Mouse (Mus musculus) lung, embryonic 14.5 days (tissue): Measurements from ENCODE around the gene Cyp2r1. TPM values are rescaled to one million over a fixed set of nuclear protein-coding genes. Genes with fewer than 3 reads are reported as not detected.
"Not testable (repeated sequence)": the region's sequence is repeated elsewhere in the genome, so short reads cannot be mapped to it uniquely, and the experiment has no call there.

Experiments used
- ATAC-seq: fragments of 200-750 bp; cut with Nextera tagmentation; 2 replicates; pipeline ENCODE4 v1.8.0; 2017; ENCODE audit warnings: mild to moderate bottlenecking, moderate TSS enrichment, moderate library complexity; ENCODE audit not compliant: insufficient read depth
- DNase-seq: peaks from one replicate; pipeline ENCODE4 v3.0.0-alpha.2; 2015
- H3K27ac ChIP-seq: fragments of 300-500 bp; sonication (generic); 2 replicates; pipeline ENCODE4 v1.5.1; 2014; ENCODE audit warnings: low read depth, mild to moderate bottlenecking, moderate library complexity
- H3K27me3 ChIP-seq: fragments of 300-500 bp; sonication (generic); 2 replicates; pipeline ENCODE4 v1.6.1; 2014; ENCODE audit warnings: low read length, control low read depth; ENCODE audit not compliant: insufficient read depth
- H3K36me3 ChIP-seq: fragments of 300-500 bp; sonication (generic); 2 replicates; pipeline ENCODE4 v1.6.1; 2014; ENCODE audit warnings: control low read depth; ENCODE audit not compliant: insufficient read depth
- H3K4me1 ChIP-seq: fragments of 300-500 bp; sonication (generic); 2 replicates; pipeline ENCODE4 v1.6.1; 2014; ENCODE audit warnings: antibody characterized with exemption, control low read depth; ENCODE audit not compliant: insufficient read depth
- H3K4me2 ChIP-seq: fragments of 300-500 bp; sonication (generic); 2 replicates; pipeline ENCODE4 v1.6.1; 2014; ENCODE audit warnings: mild to moderate bottlenecking
- H3K4me3 ChIP-seq: fragments of 300-500 bp; sonication (generic); 2 replicates; pipeline ENCODE4 v1.5.1; 2014; ENCODE audit warnings: low read depth, low read length
- H3K9ac ChIP-seq: fragments of 300-500 bp; sonication (generic); 2 replicates; pipeline ENCODE4 v1.6.1; 2014
- H3K9me3 ChIP-seq: fragments of 300-500 bp; sonication (generic); 2 replicates; pipeline ENCODE4 v1.6.1; 2016; ENCODE audit warnings: low read depth, low read length, control low read depth
- CTCF ChIP-seq: IDR thresholded peaks from 2 replicates; pipeline ENCODE4 v1.5.1; 2016; ENCODE audit warnings: antibody characterized with exemption, low read depth
- WGBS: fragments of 180-500 bp; shearing (Covaris S2); extraction: QIAGEN DNeasy Blood & Tissue Kit; methylation state at CpG from one replicate; pipeline ENCODE4 v1.1.7; 2014; 5-methylcytosine and 5-hydroxymethylcytosine counted together
- polyA plus RNA-seq: library from polyadenylated mRNA; unstranded; fragments of >200 nt; fragmentation: Nextera tagmentation; extraction: Ambion mirVana; gene quantifications from 2 replicates; pipeline ENCODE4 v1.2.1, GENCODE M21; 2014

The Cyp2r1 gene
- polyA plus RNA-seq = 2.4 and 2.7 TPM in 2 replicates

- Histone ChIP-seq H3K9me3 (no peaks in the 10 kb centered on the region), H3K27me3 (no peaks in the 10 kb centered on the region), H3K27ac (peak within 1 kb of the TSS; percentile 83), H3K4me1 (no peaks in the 10 kb centered on the region), H3K4me3 (peak within 1 kb of the TSS; percentile 53), H3K9ac (peak within 1 kb of the TSS; percentile 66), H3K36me3 (no peaks in the 10 kb centered on the region), H3K4me2 (peak within 1 kb of the TSS; percentile 84)
- 1% methylated on average over 56 of the region's 56 CpGs for WGBS
- peak; percentile 50 for TF ChIP-seq CTCF
- DNase-seq (peak; percentile 95), ATAC-seq (peak; percentile 100)
These were observed at the start of gene Cyp2r1 for GRCm38 (mm10) chr7:114562531-114563241. Cyp2r1 (minus strand) TSS chr7:114562972.

GRCm38 (mm10) chr7:114594391-114594790, 31.6 kb upstream of the Cyp2r1 start:
- not testable (repeated sequence) for H3K36me3 ChIP-seq, ATAC-seq, H3K4me2 ChIP-seq, H3K9ac ChIP-seq, H3K4me1 ChIP-seq, DNase-seq, H3K27ac ChIP-seq, H3K27me3 ChIP-seq, H3K4me3 ChIP-seq, H3K9me3 ChIP-seq
- WGBS = 91% methylated on average over 8 of the region's 8 CpGs

- Histone ChIP-seq H3K4me1 (no peaks in the 10 kb centered on the region), H3K27ac (no peak overlapping the region), H3K9ac (no peak overlapping the region), H3K4me3 (no peak overlapping the region), H3K36me3 (no peaks in the 10 kb centered on the region), H3K9me3 (no peaks in the 10 kb centered on the region), H3K27me3 (no peaks in the 10 kb centered on the region), H3K4me2 (no peak overlapping the region)
- TF ChIP-seq CTCF = no peak
- no peak for DNase-seq
- no peak for ATAC-seq
- 41% methylated on average over 2 of the region's 2 CpGs for WGBS
These were observed 19.7 kb upstream of the Cyp2r1 start for GRCm38 (mm10) chr7:114582441-114582840.

GRCm38 (mm10) chr7:114581200-114581599, 18.4 kb upstream of the Cyp2r1 start:
- TF ChIP-seq CTCF = no peak
- H3K27me3 ChIP-seq = no peaks in the 10 kb centered on the region
- no peak overlapping the region for H3K9ac ChIP-seq
- H3K4me1 ChIP-seq = no peaks in the 10 kb centered on the region
- no peaks in the 10 kb centered on the region for H3K36me3 ChIP-seq
- no peak overlapping the region for H3K4me2 ChIP-seq
- DNase-seq (no peak), ATAC-seq (no peak)
- no peaks in the 10 kb centered on the region for H3K9me3 ChIP-seq
- 80% methylated on average over 5 of the region's 5 CpGs for WGBS
- no peak overlapping the region for H3K27ac ChIP-seq
- no peak overlapping the region for H3K4me3 ChIP-seq

- no peaks in the 10 kb centered on the region for H3K27me3 ChIP-seq
- H3K4me1 ChIP-seq = no peaks in the 10 kb centered on the region
- no peak overlapping the region for H3K4me3 ChIP-seq
- peak; percentile 69 for TF ChIP-seq CTCF
- H3K27ac ChIP-seq = no peak overlapping the region
- no peaks in the 10 kb centered on the region for H3K36me3 ChIP-seq
- no peak overlapping the region for H3K4me2 ChIP-seq
- DNase-seq (peak; percentile 88), ATAC-seq (no peak)
- WGBS = 7% methylated on average over 4 of the region's 4 CpGs
- no peak overlapping the region for H3K9ac ChIP-seq
- H3K9me3 ChIP-seq = no peaks in the 10 kb centered on the region
These were observed 17.7 kb upstream of the Cyp2r1 start for GRCm38 (mm10) chr7:114580426-114580825.

- H3K9me3 ChIP-seq = no peaks in the 10 kb centered on the region
- H3K36me3 ChIP-seq = no peaks in the 10 kb centered on the region
- ATAC-seq (no peak), DNase-seq (no peak)
- H3K4me3 ChIP-seq = no peak overlapping the region
- H3K4me1 ChIP-seq = no peaks in the 10 kb centered on the region
- 60% methylated on average over 1 of the region's 1 CpGs for WGBS
- TF ChIP-seq CTCF = no peak
- no peaks in the 10 kb centered on the region for H3K27me3 ChIP-seq
- H3K27ac ChIP-seq = no peak overlapping the region
- H3K9ac ChIP-seq = no peak overlapping the region
- H3K4me2 ChIP-seq = no peak overlapping the region
These were observed 14.9 kb upstream of the Cyp2r1 start for GRCm38 (mm10) chr7:114577665-114578064.

- Histone ChIP-seq H3K4me1 (no peaks in the 10 kb centered on the region), H3K4me3 (no peak overlapping the region), H3K9me3 (no peaks in the 10 kb centered on the region), H3K27me3 (no peaks in the 10 kb centered on the region), H3K36me3 (no peaks in the 10 kb centered on the region), H3K9ac (no peak overlapping the region), H3K27ac (no peak overlapping the region), H3K4me2 (no peak overlapping the region)
- 64% methylated on average over 3 of the region's 3 CpGs for WGBS
- no peak for ATAC-seq
- DNase-seq = no peak
- no peak for TF ChIP-seq CTCF
These were observed 14.2 kb upstream of the Cyp2r1 start for GRCm38 (mm10) chr7:114576931-114577330.

- not testable (repeated sequence) for ATAC-seq, H3K9me3 ChIP-seq, H3K27ac ChIP-seq, H3K9ac ChIP-seq, H3K27me3 ChIP-seq, DNase-seq, H3K4me2 ChIP-seq, H3K4me3 ChIP-seq, H3K4me1 ChIP-seq, H3K36me3 ChIP-seq
- WGBS = 91% methylated on average over 4 of the region's 4 CpGs
These were observed 11.1 kb upstream of the Cyp2r1 start for GRCm38 (mm10) chr7:114573866-114574265.
